Mouse (Mus musculus): ENCODE measurements at regions not wholly inside any gene's neighbourhood (a gene's known extent, or its start where the extent isn't known, plus 50 kb on each side); places are given as distances from the start of the nearest gene placed in this dataset.

- DNase-seq (ENCODE audit: low read depth in 1 of 2, low spot score in 2 of 2) = no peak
- Histone ChIP-seq H3K27ac (ENCODE audit: insufficient read depth, low read length) (no peak overlapping the region), H3K4me3 (ENCODE audit: extremely low read depth, insufficient read depth, insufficient read length) (no peak overlapping the region), H3K36me3 (ENCODE audit: control insufficient read depth, insufficient read depth, low read length) (no peaks in the 10 kb centered on the region), H3K4me1 (ENCODE audit: control insufficient read depth, insufficient read depth, insufficient read length) (peaks cover 4% of the 10 kb centered on the region), H3K27me3 (ENCODE audit: control insufficient read depth, insufficient read depth, low read length) (no peaks in the 10 kb centered on the region)
- TF ChIP-seq CTCF (IDR thresholded peaks at IDR 0.05; ENCODE audit: extremely low read depth, insufficient read depth, insufficient read length, insufficient replicate concordance) (no peak), POLR2A (IDR thresholded peaks at IDR 0.05; ENCODE audit: low read depth, low read length) (no peak)
- 80% methylated on average over 6 of the region's 6 CpGs for WGBS
Measured at GRCm38 (mm10) chr8:10909155-10909554, 99.1 kb downstream of the Irs2 start.

- no peak for DNase-seq (ENCODE audit: low read depth in 1 of 2, low spot score in 2 of 2)
- Histone ChIP-seq H3K4me1 (ENCODE audit: control insufficient read depth, insufficient read depth, insufficient read length) (peaks cover 12% of the 10 kb centered on the region), H3K4me3 (ENCODE audit: extremely low read depth, insufficient read depth, insufficient read length) (no peak overlapping the region), H3K36me3 (ENCODE audit: control insufficient read depth, insufficient read depth, low read length) (no peaks in the 10 kb centered on the region), H3K27me3 (ENCODE audit: control insufficient read depth, insufficient read depth, low read length) (no peaks in the 10 kb centered on the region), H3K27ac (ENCODE audit: insufficient read depth, low read length) (no peak overlapping the region)
- WGBS = 67% methylated on average over 6 of the region's 6 CpGs
- TF ChIP-seq POLR2A (IDR thresholded peaks at IDR 0.05; ENCODE audit: low read depth, low read length) = no peak
Measured at GRCm38 (mm10) chr8:10906353-10906752, 101.9 kb downstream of the Irs2 start.

GRCm38 (mm10) chr8:10905761-10906160, 102.5 kb downstream of the Irs2 start:
- Histone ChIP-seq H3K36me3 (ENCODE audit: control insufficient read depth, insufficient read depth, low read length) (no peaks in the 10 kb centered on the region), H3K27ac (ENCODE audit: insufficient read depth, low read length) (no peak overlapping the region), H3K27me3 (ENCODE audit: control insufficient read depth, insufficient read depth, low read length) (no peaks in the 10 kb centered on the region), H3K4me3 (ENCODE audit: extremely low read depth, insufficient read depth, insufficient read length) (no peak overlapping the region), H3K4me1 (ENCODE audit: control insufficient read depth, insufficient read depth, insufficient read length) (peaks cover 12% of the 10 kb centered on the region)
- WGBS = 93% methylated on average over 5 of the region's 5 CpGs
- DNase-seq (ENCODE audit: low read depth in 1 of 2, low spot score in 2 of 2) = no peak
- TF ChIP-seq POLR2A (IDR thresholded peaks at IDR 0.05; ENCODE audit: low read depth, low read length) (no peak), CTCF (IDR thresholded peaks at IDR 0.05; ENCODE audit: extremely low read depth, insufficient read depth, insufficient read length, insufficient replicate concordance) (no peak)

GRCm38 (mm10) chr8:10903957-10904356, 104.3 kb downstream of the Irs2 start:
- TF ChIP-seq CTCF (IDR thresholded peaks at IDR 0.05; ENCODE audit: extremely low read depth, insufficient read depth, insufficient read length, insufficient replicate concordance) (no peak), POLR2A (IDR thresholded peaks at IDR 0.05; ENCODE audit: low read depth, low read length) (no peak)
- H3K27me3 ChIP-seq (ENCODE audit: control insufficient read depth, insufficient read depth, low read length) = no peaks in the 10 kb centered on the region
- no peak overlapping the region for H3K27ac ChIP-seq (ENCODE audit: insufficient read depth, low read length)
- H3K36me3 ChIP-seq (ENCODE audit: control insufficient read depth, insufficient read depth, low read length) = no peaks in the 10 kb centered on the region
- WGBS = 93% methylated on average over 2 of the region's 2 CpGs
- no peak overlapping the region for H3K4me3 ChIP-seq (ENCODE audit: extremely low read depth, insufficient read depth, insufficient read length)
- no peak for DNase-seq (ENCODE audit: low read depth in 1 of 2, low spot score in 2 of 2)
- H3K4me1 ChIP-seq (ENCODE audit: control insufficient read depth, insufficient read depth, insufficient read length) = peaks cover 9% of the 10 kb centered on the region

GRCm38 (mm10) chr8:10901954-10902353, 106.3 kb downstream of the Irs2 start:
- Histone ChIP-seq H3K4me1 (ENCODE audit: control insufficient read depth, insufficient read depth, insufficient read length) (peaks cover 9% of the 10 kb centered on the region), H3K4me3 (ENCODE audit: extremely low read depth, insufficient read depth, insufficient read length) (no peak overlapping the region), H3K27ac (ENCODE audit: insufficient read depth, low read length) (peak overlapping the region; percentile 73), H3K27me3 (ENCODE audit: control insufficient read depth, insufficient read depth, low read length) (no peaks in the 10 kb centered on the region), H3K36me3 (ENCODE audit: control insufficient read depth, insufficient read depth, low read length) (no peaks in the 10 kb centered on the region)
- DNase-seq (ENCODE audit: low read depth in 1 of 2, low spot score in 2 of 2) = no peak
- WGBS = 92% methylated on average over 4 of the region's 4 CpGs
- TF ChIP-seq POLR2A (IDR thresholded peaks at IDR 0.05; ENCODE audit: low read depth, low read length) = no peak
- no peak for TF ChIP-seq CTCF (IDR thresholded peaks at IDR 0.05; ENCODE audit: extremely low read depth, insufficient read depth, insufficient read length, insufficient replicate concordance)

- 3% methylated on average over 3 of the region's 3 CpGs for WGBS
- Histone ChIP-seq H3K27me3 (ENCODE audit: control insufficient read depth, insufficient read depth, low read length) (no peaks in the 10 kb centered on the region), H3K27ac (ENCODE audit: insufficient read depth, low read length) (peak overlapping the region; percentile 73), H3K4me3 (ENCODE audit: extremely low read depth, insufficient read depth, insufficient read length) (no peak overlapping the region), H3K36me3 (ENCODE audit: control insufficient read depth, insufficient read depth, low read length) (no peaks in the 10 kb centered on the region), H3K4me1 (ENCODE audit: control insufficient read depth, insufficient read depth, insufficient read length) (peaks cover 9% of the 10 kb centered on the region)
- DNase-seq (ENCODE audit: low read depth in 1 of 2, low spot score in 2 of 2) = peak; percentile 42 to 52
- no peak for TF ChIP-seq POLR2A (IDR thresholded peaks at IDR 0.05; ENCODE audit: low read depth, low read length)
- TF ChIP-seq CTCF (IDR thresholded peaks at IDR 0.05; ENCODE audit: extremely low read depth, insufficient read depth, insufficient read length, insufficient replicate concordance) = no peak
Measured at GRCm38 (mm10) chr8:10901014-10901413, 107.2 kb downstream of the Irs2 start.

GRCm38 (mm10) chr8:10899581-10900155, 108.6 kb downstream of the Irs2 start:
- H3K27me3 ChIP-seq (ENCODE audit: control insufficient read depth, insufficient read depth, low read length) = no peaks in the 10 kb centered on the region
- peak overlapping the region; percentile 24; the same call in 1 of the 2 replicates for H3K27ac ChIP-seq (ENCODE audit: insufficient read depth, low read length)
- H3K4me3 ChIP-seq (ENCODE audit: extremely low read depth, insufficient read depth, insufficient read length) = no peak overlapping the region
- H3K36me3 ChIP-seq (ENCODE audit: control insufficient read depth, insufficient read depth, low read length) = no peaks in the 10 kb centered on the region
- peaks cover 9% of the 10 kb centered on the region for H3K4me1 ChIP-seq (ENCODE audit: control insufficient read depth, insufficient read depth, insufficient read length)
- WGBS = 45% methylated on average over 17 of the region's 17 CpGs
- TF ChIP-seq POLR2A (IDR thresholded peaks at IDR 0.05; ENCODE audit: low read depth, low read length) (no peak), CTCF (IDR thresholded peaks at IDR 0.05; ENCODE audit: extremely low read depth, insufficient read depth, insufficient read length, insufficient replicate concordance) (no peak)
- no peak for DNase-seq (ENCODE audit: low read depth in 1 of 2, low spot score in 2 of 2)
